Comparison of ENCODE assay signal across 14 mouse cellular contexts in genomic region chr11:4760438-4760837, GRCm38 (mm10). TPM values are rescaled to one million over a fixed set of nuclear protein-coding genes. Genes with fewer than 3 reads are reported as not detected.
DNase-seq lines count a peak whose midpoint lies in the region; ATAC-seq lines count a peak whose summit lies in the region.
"Had no signal": no experiment of that assay in that cellular context is flagged by ENCODE, and none has a peak within 500 bp of the region (broad histone marks: within the 10 kb centered on the region; RNA-seq: fewer than 3 reads in every experiment).

No protein-coding gene starts in this region.

- H3K27me3 ChIP-seq in midbrain, embryonic 12.5 days = no peaks in the 10 kb centered on the region
- no peaks in the 10 kb centered on the region for H3K27me3 ChIP-seq in midbrain, embryonic 11.5 days (ENCODE audit: control insufficient read depth, insufficient read depth, low read length)
- H3K27me3 ChIP-seq in hindbrain, embryonic 15.5 days = no peaks in the 10 kb centered on the region
- H3K27me3 ChIP-seq in embryonic facial prominence, embryonic 10.5 days (replicated peaks; ENCODE audit: low read depth, poor library complexity, severe bottlenecking) = peaks cover 37% of the 10 kb centered on the region
- H3K27me3 ChIP-seq: Patski had no signal

- peaks cover 28% of the 10 kb centered on the region for H3K4me1 ChIP-seq in midbrain, embryonic 12.5 days
- peaks cover 11% of the 10 kb centered on the region for H3K4me1 ChIP-seq in midbrain, embryonic 11.5 days (ENCODE audit: control insufficient read depth, insufficient read depth, low read length)
- peaks cover 36% of the 10 kb centered on the region for H3K4me1 ChIP-seq in hindbrain, embryonic 15.5 days (replicated peaks)
- H3K4me1 ChIP-seq in embryonic facial prominence, embryonic 10.5 days = 0 out of 2 replicates have a peak, but pooled peaks cover 7% of the 10 kb centered on the region
- H3K4me1 ChIP-seq: limb, embryonic 12.5 days had no signal

- H3K4me2 ChIP-seq in midbrain, embryonic 12.5 days (replicated peaks) = no peak overlapping the region
- no peak overlapping the region for H3K4me2 ChIP-seq in midbrain, embryonic 11.5 days
- no peak overlapping the region for H3K4me2 ChIP-seq in hindbrain, embryonic 15.5 days
- H3K4me2 ChIP-seq: limb, embryonic 12.5 days had no signal

- no peak overlapping the region for H3K9ac ChIP-seq in midbrain, embryonic 12.5 days (replicated peaks)
- no peak overlapping the region for H3K9ac ChIP-seq in midbrain, embryonic 11.5 days (ENCODE audit: low read length)
- H3K9ac ChIP-seq in hindbrain, embryonic 15.5 days = no peak overlapping the region
- H3K9ac ChIP-seq: limb, embryonic 12.5 days had no signal

- H3K27ac ChIP-seq in midbrain, embryonic 12.5 days (replicated peaks) = peak overlapping the region; percentile 20; the same call in 1 of the 2 replicates
- no peak overlapping the region for H3K27ac ChIP-seq in midbrain, embryonic 11.5 days (ENCODE audit: low read depth, low read length)
- no peak overlapping the region for H3K27ac ChIP-seq in hindbrain, embryonic 15.5 days (replicated peaks)
- no peak overlapping the region for H3K27ac ChIP-seq in embryonic facial prominence, embryonic 10.5 days (replicated peaks)
- H3K27ac ChIP-seq: layer of hippocampus, adult 2 months; limb, embryonic 12.5 days had no signal

- DNase-seq in cerebellum, postnatal 10 days = peak; percentile 42 to 55
- no peak for DNase-seq in midbrain, embryonic 11.5 days (ENCODE audit: low spot score, missing footprints)
- peak; percentile 31 for DNase-seq in lung, postnatal 14 days
- no peak for DNase-seq in embryonic facial prominence, embryonic 10.5 days (ENCODE audit: low spot score)
- DNase-seq in embryo, embryonic 10.5 days (ENCODE audit: low spot score) = no peak
- DNase-seq: cerebellum, postnatal 36 days; gastrocnemius, postnatal 36 days had no signal

- no peak for ATAC-seq in cerebellum, adult (ENCODE audit: insufficient number of reproducible peaks, low FRiP score, low TSS enrichment)
- ATAC-seq in midbrain, embryonic 12.5 days (ENCODE audit: low FRiP score, low read depth) = no peak
- no peak for ATAC-seq in midbrain, embryonic 11.5 days (ENCODE audit: low FRiP score)
- ATAC-seq in hindbrain, embryonic 15.5 days (ENCODE audit: low FRiP score, low read depth) = peak; percentile 16; the same call in 1 of the 2 replicates
- ATAC-seq: Patski had no signal

- 34% methylated on average over 4 of the region's 4 CpGs for WGBS in midbrain, embryonic 12.5 days
- 57% methylated on average over 4 of the region's 4 CpGs for WGBS in midbrain, embryonic 11.5 days
- WGBS in hindbrain, embryonic 15.5 days = 13% methylated on average over 4 of the region's 4 CpGs
- WGBS in embryonic facial prominence, embryonic 10.5 days = 31% methylated on average over 4 of the region's 4 CpGs

- no peaks in the 10 kb centered on the region for H3K36me3 ChIP-seq in midbrain, embryonic 12.5 days
- H3K36me3 ChIP-seq in midbrain, embryonic 11.5 days (ENCODE audit: control insufficient read depth, insufficient read depth, low read length) = no peaks in the 10 kb centered on the region
- H3K36me3 ChIP-seq in hindbrain, embryonic 15.5 days = no peaks in the 10 kb centered on the region
- peaks cover 4% of the 10 kb centered on the region; the same call in 1 of the 2 replicates for H3K36me3 ChIP-seq in embryonic facial prominence, embryonic 10.5 days (replicated peaks)
- H3K36me3 ChIP-seq: limb, embryonic 12.5 days had no signal

- H3K4me3 ChIP-seq in midbrain, embryonic 12.5 days = no peak overlapping the region
- no peak overlapping the region for H3K4me3 ChIP-seq in midbrain, embryonic 11.5 days (ENCODE audit: low read depth, low read length)
- H3K4me3 ChIP-seq in hindbrain, embryonic 15.5 days = no peak overlapping the region
- no peak overlapping the region for H3K4me3 ChIP-seq in embryonic facial prominence, embryonic 10.5 days
- H3K4me3 ChIP-seq: erythroblast, embryonic 14.5 days; layer of hippocampus, adult 2 months; limb, embryonic 12.5 days had no signal

- no peaks in the 10 kb centered on the region for H3K9me3 ChIP-seq in midbrain, embryonic 12.5 days
- no peaks in the 10 kb centered on the region for H3K9me3 ChIP-seq in midbrain, embryonic 11.5 days (ENCODE audit: control insufficient read depth, low read length)
- no peaks in the 10 kb centered on the region for H3K9me3 ChIP-seq in hindbrain, embryonic 15.5 days
- H3K9me3 ChIP-seq in embryonic facial prominence, embryonic 10.5 days = no peaks in the 10 kb centered on the region
- H3K9me3 ChIP-seq: limb, embryonic 12.5 days had no signal

RNA-seq across cellular contexts. Expression of gene Cabp7, which starts 13.9 kb away (rescaled TPM):
- 0.59 and 0.67 TPM in 2 replicates for polyA plus RNA-seq in midbrain, embryonic 12.5 days (2016; fragmentation: Nextera tagmentation; extraction: Ambion mirVana)
- polyA plus RNA-seq in midbrain, embryonic 11.5 days (2014; fragmentation: Nextera tagmentation; extraction: Ambion mirVana) = 0.15 and 0.33 TPM in 2 replicates
- polyA plus RNA-seq in hindbrain, embryonic 15.5 days (2015; fragmentation: Nextera tagmentation; extraction: Ambion mirVana) = 2.3 and 2.7 TPM in 2 replicates
- polyA plus RNA-seq in embryonic facial prominence, embryonic 10.5 days (2016; fragmentation: Nextera tagmentation; extraction: Ambion mirVana) = 0.19 and 0.57 TPM in 2 replicates
- polyA plus RNA-seq: erythroblast, embryonic 14.5 days had no signal

RNA-seq across cellular contexts. Expression of gene Zmat5, which starts 56.0 kb away (rescaled TPM):
- polyA plus RNA-seq in midbrain, embryonic 12.5 days (2016; fragmentation: Nextera tagmentation; extraction: Ambion mirVana) = 69.2 and 81.5 TPM in 2 replicates
- polyA plus RNA-seq in midbrain, embryonic 11.5 days (2014; fragmentation: Nextera tagmentation; extraction: Ambion mirVana) = 74.5 and 85.5 TPM in 2 replicates
- polyA plus RNA-seq in hindbrain, embryonic 15.5 days (2015; fragmentation: Nextera tagmentation; extraction: Ambion mirVana) = 62.2 and 63.8 TPM in 2 replicates
- 75.4 and 82.4 TPM in 2 replicates for polyA plus RNA-seq in embryonic facial prominence, embryonic 10.5 days (2016; fragmentation: Nextera tagmentation; extraction: Ambion mirVana)

RNA-seq across cellular contexts. Expression of gene Uqcr10, which starts 56.3 kb away (rescaled TPM):
- 525 and 530 TPM in 2 replicates for polyA plus RNA-seq in midbrain, embryonic 12.5 days (2016; fragmentation: Nextera tagmentation; extraction: Ambion mirVana)
- polyA plus RNA-seq in midbrain, embryonic 11.5 days (2014; fragmentation: Nextera tagmentation; extraction: Ambion mirVana) = 547 and 572 TPM in 2 replicates
- polyA plus RNA-seq in hindbrain, embryonic 15.5 days (2015; fragmentation: Nextera tagmentation; extraction: Ambion mirVana) = 678 and 743 TPM in 2 replicates
- 661 and 685 TPM in 2 replicates for polyA plus RNA-seq in embryonic facial prominence, embryonic 10.5 days (2016; fragmentation: Nextera tagmentation; extraction: Ambion mirVana)

Comparison
In these comparisons a context has a peak if more than half of its experiments do, and no peak if none do; other contexts are left out.
1. DNase-seq: peak in cerebellum, postnatal 10 days (2 of 2) and lung, postnatal 14 days (single experiment); none in midbrain, embryonic 11.5 days (single experiment), embryonic facial prominence, embryonic 10.5 days (single experiment) and embryo, embryonic 10.5 days (single experiment).